Mouse (Mus musculus) cortical plate, adult 2 months (tissue): ENCODE data around the gene Cdc25a. TPM values are rescaled to one million over a fixed set of nuclear protein-coding genes. Genes with fewer than 3 reads are reported as not detected.
A peak's percentile ranks its signal among the peaks of the same experiment; 100 is the strongest.

Experiments used
- H3K27ac ChIP-seq: fragments of 200-500 bp; 2 replicates; pipeline ENCODE4 v1.5.1; 2012; ENCODE audit warnings: low read length, control low read depth, inconsistent platforms; ENCODE audit not compliant: insufficient read depth
- H3K4me1 ChIP-seq: fragments of 200-500 bp; 2 replicates; pipeline ENCODE4 v1.6.1; 2011; ENCODE audit warnings: low read length; ENCODE audit not compliant: control insufficient read depth, insufficient read depth
- H3K4me3 ChIP-seq: fragments of 200-500 bp; 2 replicates; pipeline ENCODE4 v1.5.1; 2011; ENCODE audit warnings: mild to moderate bottlenecking, low read length, control low read depth; ENCODE audit not compliant: insufficient read depth
- CTCF ChIP-seq: fragments of 200-500 bp; IDR thresholded peaks from 2 replicates; pipeline ENCODE4 v1.5.1; 2011; ENCODE audit warnings: mild to moderate bottlenecking, control low read depth, low read length; ENCODE audit not compliant: insufficient read depth; ENCODE audit errors: extremely low read depth
- POLR2A ChIP-seq: fragments of 200-500 bp; IDR thresholded peaks from 2 replicates; pipeline ENCODE4 v1.6.1; 2011; ENCODE audit warnings: mild to moderate bottlenecking, low read length, control low read depth; ENCODE audit not compliant: insufficient read depth; ENCODE audit errors: extremely low read depth
- polyA plus RNA-seq: library from polyadenylated mRNA; depleted of rRNA; stranded (reverse); fragments of >200 nt; gene quantifications from 2 replicates; pipeline ENCODE4 v1.2.3, GENCODE M21; 2012

The Cdc25a gene
- polyA plus RNA-seq, 1 experiment = 3.0 TPM

DNA sequence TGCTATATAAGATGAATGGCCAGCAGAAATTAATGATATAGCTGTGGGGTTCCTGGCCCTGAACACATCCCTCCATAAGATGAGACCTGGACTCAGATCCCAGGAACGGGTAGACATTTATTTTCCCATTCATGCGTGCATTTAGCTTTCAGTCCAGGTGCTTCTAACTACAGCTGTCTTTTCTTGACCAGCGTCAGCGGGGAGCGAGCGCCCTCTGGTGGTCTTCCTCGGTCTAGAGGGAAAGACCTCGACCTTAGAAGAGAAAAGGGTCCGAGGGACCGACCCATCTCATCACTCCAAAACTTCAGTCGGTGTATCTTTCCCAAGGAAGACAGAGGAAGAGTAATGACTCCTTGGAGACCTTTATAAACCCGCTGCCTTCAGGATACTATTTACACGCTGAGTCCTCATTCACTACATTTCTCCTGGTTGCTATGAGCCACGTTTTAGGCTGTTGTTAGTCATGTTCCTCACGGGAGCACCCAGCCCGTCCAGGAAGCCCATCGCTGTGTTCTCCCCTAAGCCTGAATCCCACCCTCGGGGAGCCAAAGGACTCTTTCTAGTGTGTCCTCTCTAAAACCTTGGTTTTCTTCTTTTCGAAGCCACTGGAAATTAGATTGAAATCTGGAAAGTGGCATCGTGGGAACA lies 12.9 kb upstream of the Cdc25a start:
- no peak overlapping the region for H3K27ac ChIP-seq
- TF ChIP-seq CTCF = peak; percentile 82
- no peak for TF ChIP-seq POLR2A
- H3K4me3 ChIP-seq = no peak overlapping the region
- H3K4me1 ChIP-seq = no peaks in the 10 kb centered on the region

DNA sequence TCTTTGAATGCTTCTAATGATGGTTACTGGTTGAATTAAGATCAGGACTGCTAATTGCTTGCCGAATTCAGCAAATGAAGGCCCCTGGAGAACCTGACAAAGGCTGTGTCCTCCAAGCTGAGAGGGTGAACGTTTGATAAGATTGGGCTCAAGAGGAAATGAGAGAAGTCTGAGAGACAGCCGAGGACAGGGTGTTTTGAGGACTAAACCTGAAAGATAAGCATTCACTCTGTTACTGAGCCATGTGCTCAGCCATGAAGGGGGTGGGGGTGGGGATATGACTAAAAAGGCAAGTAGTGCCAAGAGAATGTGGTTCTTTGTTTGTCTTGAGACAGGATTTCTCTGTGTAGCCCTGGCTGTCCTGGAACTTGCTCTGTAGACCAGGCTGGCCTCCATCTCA lies 12.3 kb upstream of the Cdc25a start:
- no peak for TF ChIP-seq CTCF
- no peak for TF ChIP-seq POLR2A
- Histone ChIP-seq H3K4me3 (no peak overlapping the region), H3K27ac (no peak overlapping the region), H3K4me1 (no peaks in the 10 kb centered on the region)

DNA sequence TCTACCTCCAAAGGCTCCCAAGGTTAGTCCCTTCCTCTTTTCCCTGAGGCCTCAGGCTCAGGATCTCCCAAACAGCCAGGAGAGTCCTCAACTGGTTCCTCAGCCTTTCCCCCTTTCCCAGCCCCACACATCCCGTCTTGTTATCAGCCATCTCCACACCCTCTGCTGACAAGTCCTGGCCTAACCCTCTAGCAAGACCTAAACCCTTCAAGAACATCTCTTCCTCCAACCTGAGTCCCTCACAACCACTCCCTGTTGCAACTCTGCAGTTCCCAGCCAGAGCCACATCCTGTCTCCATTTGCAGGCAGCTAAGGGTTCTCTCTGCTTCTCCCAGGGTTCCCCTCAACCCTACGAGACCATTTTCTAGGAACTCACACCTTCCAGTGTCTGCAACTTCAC lies 9.2 kb upstream of the Cdc25a start:
- Histone ChIP-seq H3K4me1 (no peaks in the 10 kb centered on the region), H3K27ac (no peak overlapping the region), H3K4me3 (no peak overlapping the region)
- TF ChIP-seq CTCF (no peak), POLR2A (no peak)

DNA sequence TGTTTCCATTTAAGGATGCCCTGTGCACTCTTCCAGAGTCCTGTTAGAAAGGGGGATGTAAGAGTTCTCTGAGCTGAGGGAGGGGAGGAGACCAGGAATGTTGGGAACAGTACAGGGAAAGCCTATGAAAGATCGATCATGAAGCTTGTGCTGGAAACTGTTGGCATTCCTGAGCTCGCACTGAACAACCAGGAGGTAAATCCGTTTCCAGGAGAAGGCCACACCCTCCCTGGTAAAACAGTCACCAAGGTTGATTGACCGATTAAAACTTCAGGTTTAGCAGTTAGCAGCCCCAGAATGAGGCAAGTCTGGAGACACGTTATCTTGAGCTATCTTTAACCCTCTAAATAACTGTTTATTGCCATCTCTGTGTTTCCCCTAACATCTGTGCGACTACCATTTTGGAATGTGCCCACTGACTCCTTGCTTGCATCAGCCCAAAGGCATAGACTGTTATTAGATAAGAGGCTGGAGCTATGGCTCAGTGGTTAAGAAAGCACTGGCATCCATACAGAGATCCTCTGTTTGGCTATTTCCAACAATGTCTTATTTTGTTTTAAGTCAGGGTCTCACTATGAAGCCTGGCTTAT lies 4.3 kb upstream of the Cdc25a start:
- Histone ChIP-seq H3K27ac (no peak overlapping the region), H3K4me3 (no peak overlapping the region), H3K4me1 (no peaks in the 10 kb centered on the region)
- TF ChIP-seq POLR2A = no peak
- no peak for TF ChIP-seq CTCF

DNA sequence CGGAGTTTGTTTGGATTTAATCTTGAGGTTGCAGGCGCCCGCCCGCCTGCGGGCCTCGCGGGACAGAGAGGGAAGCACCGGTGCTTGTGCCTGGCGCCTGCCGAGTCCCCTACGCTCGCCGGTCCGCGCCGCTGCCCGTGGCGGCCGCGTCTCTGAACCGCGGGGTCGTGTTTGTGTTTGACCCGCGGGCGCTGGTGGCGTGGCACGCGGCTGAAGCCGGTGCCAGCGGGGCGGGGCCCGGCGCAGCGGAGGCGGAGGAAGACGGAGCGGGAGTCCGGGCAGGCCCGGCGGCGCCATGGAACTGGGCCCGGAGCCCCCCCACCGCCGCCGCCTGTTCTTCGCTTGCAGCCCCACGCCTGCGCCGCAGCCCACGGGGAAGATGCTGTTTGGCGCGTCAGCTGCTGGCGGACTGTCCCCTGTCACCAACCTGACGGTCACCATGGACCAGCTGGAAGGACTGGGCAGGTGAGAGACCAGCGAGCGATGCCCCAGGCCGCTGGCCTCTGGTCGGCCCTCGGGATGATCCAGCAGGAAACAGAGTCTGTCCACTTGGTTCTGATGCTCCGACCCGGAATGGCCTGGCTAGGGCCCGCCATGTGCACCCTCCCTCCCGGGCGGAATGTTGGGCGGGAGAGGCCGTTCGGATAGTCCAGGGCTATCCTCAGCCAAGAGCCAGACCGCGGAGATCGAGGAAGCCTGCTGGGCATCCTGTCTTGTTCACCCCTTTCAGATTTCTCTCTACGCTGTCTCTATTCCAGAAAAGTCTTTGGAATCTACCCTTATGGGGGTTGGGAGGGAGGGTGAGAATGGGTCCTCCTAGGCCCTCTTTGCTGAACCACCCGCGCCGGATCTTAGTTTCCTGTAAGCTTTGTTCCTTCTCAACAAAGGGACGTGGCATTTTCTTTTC lies 569 bp downstream of the Cdc25a start:
- no peak for TF ChIP-seq CTCF
- no peak for TF ChIP-seq POLR2A
- H3K27ac ChIP-seq = no peak overlapping the region
- peak overlapping the region; percentile 60 for H3K4me3 ChIP-seq
- no peaks in the 10 kb centered on the region for H3K4me1 ChIP-seq

DNA sequence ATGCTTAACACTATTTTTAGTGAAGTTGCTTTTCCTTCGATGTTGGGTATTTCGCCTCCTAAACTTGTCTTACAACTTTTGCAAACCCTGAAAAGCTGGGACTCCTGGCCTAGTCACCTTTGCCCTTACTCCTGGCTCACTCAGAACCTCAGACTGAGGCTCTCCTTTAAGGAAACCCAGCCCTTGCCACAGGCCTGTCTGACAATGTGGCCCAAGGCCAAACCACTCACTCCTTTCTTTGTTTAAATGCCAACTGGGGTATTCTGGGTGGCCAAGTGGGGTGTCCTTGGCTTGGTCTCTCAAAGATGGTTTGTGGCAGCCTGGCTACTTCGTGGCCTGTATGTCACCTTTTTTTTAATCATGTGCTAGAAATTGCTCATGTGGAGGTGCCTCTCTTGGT lies 1.4 kb downstream of the Cdc25a start:
- no peak overlapping the region for H3K4me3 ChIP-seq
- TF ChIP-seq CTCF = no peak
- no peak for TF ChIP-seq POLR2A
- H3K27ac ChIP-seq = no peak overlapping the region
- H3K4me1 ChIP-seq = no peaks in the 10 kb centered on the region

DNA sequence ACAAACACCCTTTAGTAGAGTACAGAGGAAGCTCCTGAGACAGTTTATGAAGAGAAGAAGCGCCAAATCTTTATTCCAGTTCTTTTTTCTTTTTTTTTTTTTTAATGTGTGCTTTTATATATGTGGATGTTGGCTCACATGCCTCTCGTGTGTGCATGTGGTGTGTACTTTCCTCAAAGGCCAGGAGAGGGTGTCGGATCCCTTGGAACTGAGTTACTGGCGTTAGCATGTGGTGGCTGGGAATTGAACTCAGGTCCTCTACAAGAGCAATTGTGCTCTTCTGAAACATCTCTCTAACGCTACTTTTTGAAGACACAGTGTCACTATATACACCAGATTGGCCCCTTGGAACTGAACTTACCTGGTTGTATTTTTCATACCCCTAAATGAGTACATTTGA lies 2.3 kb downstream of the Cdc25a start:
- Histone ChIP-seq H3K4me1 (no peaks in the 10 kb centered on the region), H3K4me3 (no peak overlapping the region), H3K27ac (no peak overlapping the region)
- no peak for TF ChIP-seq POLR2A
- no peak for TF ChIP-seq CTCF

DNA sequence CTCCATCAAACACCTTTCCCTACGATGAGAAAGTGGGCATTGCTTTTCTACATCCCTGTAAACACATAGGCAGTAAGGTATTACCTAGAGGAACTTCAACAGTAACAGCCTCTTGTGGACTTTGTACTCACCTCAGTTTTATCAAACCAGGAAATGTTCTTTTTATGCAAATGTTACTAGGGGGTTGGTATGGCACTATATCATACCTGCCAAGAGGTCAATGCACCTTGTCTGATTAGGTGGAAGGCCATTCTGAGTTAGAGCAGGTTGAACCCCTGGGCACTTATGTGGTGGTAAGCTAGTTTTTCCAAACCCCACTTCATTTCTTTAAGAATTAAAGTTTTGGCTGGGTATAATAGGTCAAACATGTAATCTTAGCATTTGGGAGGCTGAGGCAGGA lies 3.9 kb downstream of the Cdc25a start:
- no peak overlapping the region for H3K27ac ChIP-seq
- TF ChIP-seq POLR2A (no peak), CTCF (no peak)
- H3K4me3 ChIP-seq = no peak overlapping the region
- no peaks in the 10 kb centered on the region for H3K4me1 ChIP-seq

DNA sequence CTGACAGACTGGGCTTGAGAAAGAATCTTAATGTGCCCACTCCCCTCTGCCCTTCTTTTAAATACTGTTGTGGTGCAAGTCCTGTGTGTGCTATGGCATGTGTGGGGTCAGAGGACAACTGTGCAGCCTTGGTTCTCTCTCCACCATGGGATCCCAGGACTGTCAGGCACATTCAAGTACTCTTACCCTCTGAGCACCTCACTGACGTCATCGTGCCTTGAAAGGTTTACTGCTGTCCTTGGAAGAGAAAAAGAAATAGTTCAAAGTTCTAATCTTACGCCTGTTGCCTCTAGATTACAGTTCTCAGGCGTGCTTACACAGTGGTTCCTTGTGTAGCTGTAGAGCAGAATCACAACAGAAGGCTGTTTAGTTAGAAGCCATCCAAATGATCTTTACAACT lies 10.9 kb downstream of the Cdc25a start:
- Histone ChIP-seq H3K4me1 (no peaks in the 10 kb centered on the region), H3K27ac (no peak overlapping the region), H3K4me3 (no peak overlapping the region)
- no peak for TF ChIP-seq CTCF
- TF ChIP-seq POLR2A = no peak
